Mouse (Mus musculus) CD4-positive, CD25-positive, alpha-beta regulatory T cell (primary cell): ENCODE data around the gene Wnt16. TPM values are rescaled to one million over a fixed set of nuclear protein-coding genes. Genes with fewer than 3 reads are reported as not detected.

Experiments
- polyA plus RNA-seq: library from polyadenylated mRNA; unstranded; fragments of 100-300 nt; shearing (Covaris generic); gene quantifications from one replicate; pipeline ENCODE4 v1.2.1, GENCODE M21; 2017

Wnt16 gene
- polyA plus RNA-seq: not detected

DNA sequence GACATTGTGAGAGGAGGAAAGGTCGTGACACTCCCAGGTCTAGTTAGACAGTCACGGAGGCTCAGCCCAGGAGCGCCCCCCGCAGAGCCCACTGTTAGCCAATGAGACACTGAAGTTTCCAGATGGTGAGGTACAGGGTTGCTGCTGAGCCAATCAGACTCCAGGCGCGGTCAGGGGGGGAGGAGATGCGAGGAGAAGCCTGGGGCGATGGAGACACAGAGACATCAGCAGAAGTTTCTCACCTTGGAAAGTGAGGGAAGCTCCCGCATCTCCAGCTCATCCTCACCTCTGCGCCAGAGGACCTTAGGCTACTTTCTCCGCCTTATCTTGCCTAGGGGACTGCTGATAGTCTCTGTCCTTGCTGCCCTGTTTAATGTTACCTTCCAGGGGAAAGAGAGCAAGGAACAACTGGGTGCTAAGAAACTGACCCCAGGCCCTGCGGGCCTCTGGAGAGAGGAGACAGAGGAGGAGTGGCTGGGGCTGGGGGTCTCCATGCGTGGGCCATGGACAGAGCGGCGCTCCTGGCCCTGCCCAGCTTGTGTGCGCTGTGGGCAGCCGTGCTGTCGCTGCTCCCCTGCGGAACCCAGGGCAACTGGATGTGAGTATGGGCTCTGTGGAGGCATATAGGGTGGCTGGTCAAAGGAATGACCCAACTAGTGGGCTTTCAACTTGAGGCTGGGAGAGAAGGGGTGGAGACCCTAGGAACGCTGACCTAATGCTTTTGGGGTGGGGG is at the start of gene Wnt16:
Wnt16 (plus strand) TSS at position 224 of the 733 bp plus-strand sequence.

Other genes with a start within 250 kb of the Wnt16 start
- gene Fam3c, start 68.0 kb downstream of the Wnt16 start, polyA plus RNA-seq: 191 TPM